Mouse (Mus musculus) thymus, postnatal 14 days (tissue): ENCODE data around the gene Gsta4.
A peak's percentile ranks its signal among the peaks of the same experiment; 100 is the strongest.
"Not testable (repeated sequence)": the region's sequence is repeated elsewhere in the genome, so short reads cannot be mapped to it uniquely, and the experiment has no call there.

Source experiments
- DNase-seq: peaks from one replicate; pipeline ENCODE4 v3.0.0; 2021

Gsta4 gene

GRCm38 (mm10) chr9:78182474-78182873 is at the start of gene Gsta4:
Gene Gsta4, plus strand, starts transcription at chr9:78182774.
- not testable (repeated sequence) for DNase-seq

GRCm38 (mm10) chr9:78135658-78136057 is 46.9 kb upstream of the Gsta4 start:
- no peak for DNase-seq

- no peak for DNase-seq
These were observed 44.4 kb upstream of the Gsta4 start for GRCm38 (mm10) chr9:78138044-78138676.

- no peak for DNase-seq
These were observed 43.1 kb upstream of the Gsta4 start for GRCm38 (mm10) chr9:78139463-78139862.

- no peak for DNase-seq
These were observed 36.5 kb upstream of the Gsta4 start for GRCm38 (mm10) chr9:78146099-78146498.

GRCm38 (mm10) chr9:78146627-78147026 is 35.9 kb upstream of the Gsta4 start:
- DNase-seq = no peak

- DNase-seq = no peak
These were observed 34.4 kb upstream of the Gsta4 start for GRCm38 (mm10) chr9:78148149-78148548.

GRCm38 (mm10) chr9:78149770-78150169 is 32.8 kb upstream of the Gsta4 start:
- not testable (repeated sequence) for DNase-seq

- no peak for DNase-seq
These were observed 28.2 kb upstream of the Gsta4 start for GRCm38 (mm10) chr9:78154211-78154977.

GRCm38 (mm10) chr9:78157221-78157620 is 25.4 kb upstream of the Gsta4 start:
- no peak for DNase-seq

- no peak for DNase-seq
These were observed 19.3 kb upstream of the Gsta4 start for GRCm38 (mm10) chr9:78163291-78163690.

GRCm38 (mm10) chr9:78164741-78165140 is 17.8 kb upstream of the Gsta4 start:
- DNase-seq = no peak

GRCm38 (mm10) chr9:78165454-78165853 is 17.1 kb upstream of the Gsta4 start:
- no peak for DNase-seq

GRCm38 (mm10) chr9:78166694-78167452 is 15.7 kb upstream of the Gsta4 start:
- peak; percentile 14 for DNase-seq

- DNase-seq = no peak
These were observed 15.1 kb upstream of the Gsta4 start for GRCm38 (mm10) chr9:78167453-78167969.

- no peak for DNase-seq
These were observed 13.7 kb upstream of the Gsta4 start for GRCm38 (mm10) chr9:78168864-78169263.

GRCm38 (mm10) chr9:78174016-78174415 is 8.6 kb upstream of the Gsta4 start:
- no peak for DNase-seq

GRCm38 (mm10) chr9:78174925-78175276 is 7.7 kb upstream of the Gsta4 start:
- not testable (repeated sequence) for DNase-seq

GRCm38 (mm10) chr9:78175277-78176200 is 7.0 kb upstream of the Gsta4 start:
- peak; percentile 96 for DNase-seq

- peak; percentile 61 for DNase-seq
These were observed 6.3 kb upstream of the Gsta4 start for GRCm38 (mm10) chr9:78176201-78176727.

GRCm38 (mm10) chr9:78176831-78177230 is 5.7 kb upstream of the Gsta4 start:
- peak; percentile 55 for DNase-seq

GRCm38 (mm10) chr9:78178197-78178596 is 4.4 kb upstream of the Gsta4 start:
- DNase-seq = no peak
